Mouse (Mus musculus) forebrain, embryonic 15.5 days (tissue): ENCODE data around the gene Nhlrc3. TPM values are rescaled to one million over a fixed set of nuclear protein-coding genes. Genes with fewer than 3 reads are reported as not detected.

Experiments used
- ATAC-seq: fragments of 200-750 bp; cut with Nextera tagmentation; replicated peaks from 2 replicates; pipeline ENCODE4 v1.8.0; 2017; ENCODE audit warnings: mild to moderate bottlenecking, moderate TSS enrichment, moderate library complexity
- H3K27ac ChIP-seq: fragments of 300-500 bp; sonication (generic); replicated peaks from 2 replicates; pipeline ENCODE4 v1.5.1; 2015; ENCODE audit warnings: mild to moderate bottlenecking, inconsistent platforms
- H3K27me3 ChIP-seq: fragments of 300-500 bp; sonication (generic); 2 replicates; pipeline ENCODE4 v1.6.1; 2015; ENCODE audit warnings: inconsistent platforms
- H3K36me3 ChIP-seq: fragments of 300-500 bp; sonication (generic); 2 replicates; pipeline ENCODE4 v1.6.1; 2015; ENCODE audit warnings: mild to moderate bottlenecking, inconsistent platforms
- H3K4me1 ChIP-seq: fragments of 300-500 bp; sonication (generic); 2 replicates; pipeline ENCODE4 v1.6.1; 2015; ENCODE audit warnings: inconsistent platforms
- H3K4me2 ChIP-seq: fragments of 300-500 bp; sonication (generic); replicated peaks from 2 replicates; pipeline ENCODE4 v1.6.1; 2015; ENCODE audit warnings: mild to moderate bottlenecking, inconsistent platforms
- H3K4me3 ChIP-seq: fragments of 300-500 bp; sonication (generic); 2 replicates; pipeline ENCODE4 v1.5.1; 2015; ENCODE audit warnings: mild to moderate bottlenecking, inconsistent platforms
- H3K9ac ChIP-seq: fragments of 300-500 bp; sonication (generic); replicated peaks from 2 replicates; pipeline ENCODE4 v1.6.1; 2015; ENCODE audit warnings: mild to moderate bottlenecking, inconsistent platforms
- H3K9me3 ChIP-seq: fragments of 300-500 bp; sonication (generic); 2 replicates; pipeline ENCODE4 v1.6.1; 2016; ENCODE audit warnings: inconsistent platforms
- WGBS: fragments of 180-500 bp; shearing (Covaris S2); methylation state at CpG from one replicate; pipeline ENCODE4 v1.1.7; 2015; ENCODE audit warnings: mixed read lengths; 5-methylcytosine and 5-hydroxymethylcytosine counted together
- polyA plus RNA-seq: library from polyadenylated mRNA; unstranded; fragments of >200 nt; fragmentation: Nextera tagmentation; extraction: Ambion mirVana; gene quantifications from 2 replicates; pipeline ENCODE4 v1.2.1, GENCODE M21; 2015

The Nhlrc3 gene
- polyA plus RNA-seq, 1 experiment from 2014 or later: 9.7 TPM

GRCm38 (mm10) chr3:53472061-53472460 lies 8.9 kb upstream of the Nhlrc3 start:
- Histone ChIP-seq H3K9ac (no peak overlapping the region), H3K4me2 (no peak overlapping the region), H3K27me3 (no peaks in the 10 kb centered on the region), H3K27ac (no peak overlapping the region), H3K9me3 (no peaks in the 10 kb centered on the region), H3K4me3 (no peak overlapping the region), H3K36me3 (peaks cover 56% of the 10 kb centered on the region), H3K4me1 (peaks cover 16% of the 10 kb centered on the region)
- ATAC-seq: no peak
- WGBS: 97% methylated on average over 5 of the region's 5 CpGs

DNA sequence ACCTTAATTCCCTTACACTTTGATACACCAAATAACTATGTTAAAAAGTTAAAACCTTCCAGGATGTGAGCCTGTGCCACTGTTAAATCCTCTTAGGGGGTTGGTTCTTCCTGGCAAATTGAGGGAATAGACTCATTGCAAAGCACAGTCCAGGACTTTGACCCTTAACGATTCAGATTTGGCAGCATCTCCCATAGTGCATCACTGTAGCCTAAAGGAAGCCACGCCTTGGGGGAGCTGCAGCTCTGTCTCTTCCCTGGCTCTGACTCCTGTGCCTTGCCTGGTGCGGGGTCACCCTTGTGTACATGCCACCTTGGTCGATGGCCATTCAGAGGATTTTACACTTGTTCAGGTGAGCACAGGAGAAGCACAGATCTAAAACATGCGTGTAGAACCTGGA lies 6.5 kb upstream of the Nhlrc3 start:
- Histone ChIP-seq H3K27ac (no peak overlapping the region), H3K4me2 (no peak overlapping the region), H3K9me3 (no peaks in the 10 kb centered on the region), H3K27me3 (no peaks in the 10 kb centered on the region), H3K36me3 (peaks cover 35% of the 10 kb centered on the region), H3K4me3 (no peak overlapping the region), H3K4me1 (peaks cover 41% of the 10 kb centered on the region), H3K9ac (no peak overlapping the region)
- WGBS: 85% methylated on average over 5 of the region's 5 CpGs
- no peak for ATAC-seq

GRCm38 (mm10) chr3:53467356-53467755 lies 4.2 kb upstream of the Nhlrc3 start:
- Histone ChIP-seq H3K36me3 (peaks cover 13% of the 10 kb centered on the region), H3K27me3 (no peaks in the 10 kb centered on the region), H3K4me2 (no peak overlapping the region), H3K9ac (no peak overlapping the region), H3K9me3 (no peaks in the 10 kb centered on the region), H3K27ac (no peak overlapping the region), H3K4me3 (no peak overlapping the region), H3K4me1 (peaks cover 46% of the 10 kb centered on the region)
- ATAC-seq: no peak
- whole genome bisulfite sequencing: 76% methylated on average over 5 of the region's 5 CpGs

GRCm38 (mm10) chr3:53466481-53466880 lies 3.3 kb upstream of the Nhlrc3 start:
- H3K9ac ChIP-seq: 0 out of 2 replicates have a peak overlapping the region, but pooled peaks have one; percentile 15
- no peak overlapping the region for H3K27ac ChIP-seq
- H3K4me3 ChIP-seq: peak overlapping the region; percentile 17
- H3K36me3 ChIP-seq: peaks cover 8% of the 10 kb centered on the region
- no peak for ATAC-seq
- no peaks in the 10 kb centered on the region for H3K27me3 ChIP-seq
- no peaks in the 10 kb centered on the region for H3K9me3 ChIP-seq
- 73% methylated on average over 9 of the region's 9 CpGs for WGBS
- H3K4me2 ChIP-seq: peak overlapping the region; percentile 68
- H3K4me1 ChIP-seq: peaks cover 52% of the 10 kb centered on the region

DNA sequence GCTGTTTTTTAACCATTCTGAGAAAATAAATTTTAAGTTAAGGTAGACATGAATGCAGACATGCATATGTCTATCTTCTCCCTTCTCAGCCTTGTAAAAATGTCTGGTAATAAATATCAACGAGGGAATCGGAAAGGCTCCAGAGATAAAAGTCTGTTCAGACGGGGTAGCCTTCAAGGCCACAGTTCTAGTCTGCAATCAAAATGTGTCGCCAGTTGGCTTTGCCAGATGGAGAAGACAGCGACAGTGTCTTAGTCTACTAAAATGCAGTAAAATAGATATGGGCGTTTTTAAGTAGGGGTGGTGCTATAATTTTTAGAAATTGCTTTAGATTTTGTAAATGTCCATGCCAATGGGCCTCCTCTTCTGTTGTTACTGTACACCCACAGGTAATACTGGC lies 2.2 kb upstream of the Nhlrc3 start:
- H3K4me3 ChIP-seq: peak overlapping the region; percentile 98
- H3K27me3 ChIP-seq: no peaks in the 10 kb centered on the region
- WGBS: 53% methylated on average over 6 of the region's 6 CpGs
- no peaks in the 10 kb centered on the region for H3K9me3 ChIP-seq
- no peaks in the 10 kb centered on the region for H3K36me3 ChIP-seq
- no peak for ATAC-seq
- H3K9ac ChIP-seq: peak overlapping the region; percentile 28; the same call in 1 of the 2 replicates
- peak overlapping the region; percentile 68 for H3K4me2 ChIP-seq
- H3K27ac ChIP-seq: no peak overlapping the region
- H3K4me1 ChIP-seq: peaks cover 56% of the 10 kb centered on the region

GRCm38 (mm10) chr3:53464146-53464698 lies 1.1 kb upstream of the Nhlrc3 start:
- no peak; the same call in 1 of the 2 replicates for ATAC-seq
- under 1% methylated on average over 20 of the region's 20 CpGs for WGBS

DNA sequence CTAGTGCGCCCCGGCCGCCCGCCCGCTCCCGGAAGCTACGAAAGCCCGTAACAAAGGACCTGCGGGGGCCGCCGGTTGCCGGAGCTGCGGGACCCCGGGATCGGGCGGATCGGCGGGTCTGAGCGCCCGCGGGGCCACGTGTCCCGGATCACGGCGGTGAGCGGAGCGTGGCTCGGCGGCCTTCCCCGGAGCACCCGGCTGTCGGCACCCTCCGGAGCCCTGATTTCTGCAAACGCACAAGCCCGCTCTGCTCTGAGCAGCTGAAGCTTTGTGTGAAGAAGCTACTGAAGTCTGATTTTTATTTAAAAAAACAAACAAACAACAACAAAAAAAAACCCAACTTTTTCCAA lies 608 bp upstream of the Nhlrc3 start:
- Histone ChIP-seq H3K9ac (peak overlapping the region; percentile 95), H3K4me2 (peak overlapping the region; percentile 68), H3K27me3 (no peaks in the 10 kb centered on the region), H3K27ac (peak overlapping the region; percentile 95), H3K4me3 (peak overlapping the region; percentile 98), H3K36me3 (peaks cover 6% of the 10 kb centered on the region; the same call in 1 of the 2 replicates), H3K9me3 (no peaks in the 10 kb centered on the region), H3K4me1 (peaks cover 52% of the 10 kb centered on the region)
- ATAC-seq: peak; percentile 79
- under 1% methylated on average over 35 of the region's 35 CpGs for WGBS

More at GRCm38 (mm10) chr3:53464146-53464698, 1.1 kb upstream of the Nhlrc3 start:
- H3K27ac ChIP-seq: peak overlapping the region; percentile 95
- peaks cover 56% of the 10 kb centered on the region for H3K4me1 ChIP-seq
- H3K4me3 ChIP-seq: peak overlapping the region; percentile 98
- no peaks in the 10 kb centered on the region for H3K9me3 ChIP-seq
- H3K36me3 ChIP-seq: peaks cover 4% of the 10 kb centered on the region; the same call in 1 of the 2 replicates
- peak overlapping the region; percentile 95 for H3K9ac ChIP-seq
- H3K4me2 ChIP-seq: peak overlapping the region; percentile 68
- H3K27me3 ChIP-seq: no peaks in the 10 kb centered on the region

- 5% methylated on average over 9 of the region's 9 CpGs for WGBS
- peaks cover 46% of the 10 kb centered on the region for H3K4me1 ChIP-seq
- no peak for ATAC-seq
Observed at GRCm38 (mm10) chr3:53462701-53463045, 459 bp downstream of the Nhlrc3 start.

DNA sequence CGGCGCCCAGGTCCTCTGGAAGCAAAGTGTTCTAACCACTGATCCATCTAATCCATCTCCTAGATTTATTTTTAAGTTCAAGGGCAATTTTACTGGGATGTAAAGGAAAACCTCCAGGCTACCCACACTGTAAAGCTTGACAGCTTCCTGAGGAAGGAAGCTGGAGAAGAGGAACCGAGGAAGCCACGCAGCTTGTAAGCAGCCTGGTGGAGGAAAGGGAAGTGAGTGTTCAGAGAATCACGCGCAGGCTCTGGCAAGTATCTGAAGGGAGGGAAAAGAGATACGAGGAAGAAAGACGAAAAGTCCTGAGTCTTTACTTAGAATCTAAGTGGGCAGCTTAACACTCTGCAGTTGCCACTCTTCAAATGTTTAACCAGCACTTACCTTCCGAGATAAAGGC lies 3.0 kb downstream of the Nhlrc3 start:
- H3K4me3 ChIP-seq: no peak overlapping the region
- H3K4me2 ChIP-seq: no peak overlapping the region
- H3K4me1 ChIP-seq: peaks cover 20% of the 10 kb centered on the region
- H3K9me3 ChIP-seq: no peaks in the 10 kb centered on the region
- ATAC-seq: no peak
- WGBS: 93% methylated on average over 9 of the region's 9 CpGs
- H3K36me3 ChIP-seq: peaks cover 35% of the 10 kb centered on the region
- H3K27me3 ChIP-seq: no peaks in the 10 kb centered on the region
- H3K9ac ChIP-seq: no peak overlapping the region
- H3K27ac ChIP-seq: no peak overlapping the region

More at GRCm38 (mm10) chr3:53462701-53463045, 459 bp downstream of the Nhlrc3 start:
- Histone ChIP-seq H3K36me3 (peaks cover 14% of the 10 kb centered on the region), H3K9me3 (no peaks in the 10 kb centered on the region), H3K4me2 (peak overlapping the region; percentile 58), H3K27ac (peak overlapping the region; percentile 95), H3K27me3 (no peaks in the 10 kb centered on the region), H3K9ac (peak overlapping the region; percentile 95), H3K4me3 (peak overlapping the region; percentile 98)

DNA sequence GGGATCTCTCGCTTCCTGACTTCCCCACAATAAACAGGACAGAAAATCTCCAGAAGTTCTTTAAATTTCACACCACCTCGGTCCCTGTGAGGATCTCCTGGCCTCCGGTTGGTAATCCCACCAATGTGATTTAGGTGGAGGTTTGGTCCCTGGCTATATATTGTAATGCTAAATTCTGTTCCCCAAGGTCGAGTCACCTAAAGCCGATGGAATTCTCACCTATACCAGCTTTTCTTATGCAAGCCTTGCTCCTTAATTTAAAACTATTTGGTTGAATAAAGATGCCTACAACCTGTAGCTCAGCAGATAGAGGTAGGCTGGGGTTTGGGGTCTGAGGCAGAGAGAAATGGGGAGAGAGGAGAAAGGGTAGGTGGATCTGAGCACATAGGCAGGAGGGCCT lies 5.4 kb downstream of the Nhlrc3 start:
- peaks cover 14% of the 10 kb centered on the region for H3K4me1 ChIP-seq
- no peak overlapping the region for H3K4me2 ChIP-seq
- H3K27me3 ChIP-seq: no peaks in the 10 kb centered on the region
- no peak for ATAC-seq
- 83% methylated on average over 5 of the region's 5 CpGs for WGBS
- no peaks in the 10 kb centered on the region for H3K9me3 ChIP-seq
- no peak overlapping the region for H3K4me3 ChIP-seq
- no peak overlapping the region for H3K27ac ChIP-seq
- H3K36me3 ChIP-seq: peaks cover 56% of the 10 kb centered on the region
- H3K9ac ChIP-seq: no peak overlapping the region

- Histone ChIP-seq H3K4me1 (no peaks in the 10 kb centered on the region), H3K27ac (no peak overlapping the region), H3K9ac (no peak overlapping the region), H3K4me2 (no peak overlapping the region), H3K36me3 (peaks cover 76% of the 10 kb centered on the region), H3K9me3 (no peaks in the 10 kb centered on the region), H3K4me3 (no peak overlapping the region), H3K27me3 (no peaks in the 10 kb centered on the region)
- no peak for ATAC-seq
- 87% methylated on average over 7 of the region's 7 CpGs for WGBS
Observed at GRCm38 (mm10) chr3:53454984-53455383, 8.1 kb downstream of the Nhlrc3 start.

GRCm38 (mm10) chr3:53454561-53454960 lies 8.6 kb downstream of the Nhlrc3 start:
- WGBS: 93% methylated on average over 6 of the region's 6 CpGs
- Histone ChIP-seq H3K4me1 (no peaks in the 10 kb centered on the region), H3K9ac (no peak overlapping the region), H3K27ac (no peak overlapping the region), H3K36me3 (peaks cover 75% of the 10 kb centered on the region), H3K27me3 (no peaks in the 10 kb centered on the region), H3K9me3 (no peaks in the 10 kb centered on the region), H3K4me3 (no peak overlapping the region), H3K4me2 (no peak overlapping the region)
- no peak for ATAC-seq

GRCm38 (mm10) chr3:53454005-53454404 lies 9.1 kb downstream of the Nhlrc3 start:
- Histone ChIP-seq H3K9ac (no peak overlapping the region), H3K27me3 (no peaks in the 10 kb centered on the region), H3K4me1 (no peaks in the 10 kb centered on the region), H3K4me2 (no peak overlapping the region), H3K27ac (no peak overlapping the region), H3K36me3 (peaks cover 74% of the 10 kb centered on the region), H3K9me3 (no peaks in the 10 kb centered on the region), H3K4me3 (no peak overlapping the region)
- WGBS: 98% methylated on average over 6 of the region's 6 CpGs
- no peak for ATAC-seq
